In genomic region chr11:33891084-33891483, GRCm38 (mm10) we compare ENCODE assay signal across 16 mouse cellular contexts.
"Had no signal": no experiment of that assay in that cellular context is flagged by ENCODE, and none has a peak within 500 bp of the region (broad histone marks: within the 10 kb centered on the region; RNA-seq: fewer than 3 reads in every experiment).

No protein-coding gene starts in this region.

- H3K4me2 ChIP-seq: lung, embryonic 15.5 days; midbrain, embryonic 11.5 days; midbrain, embryonic 13.5 days; midbrain, embryonic 15.5 days; neural tube, embryonic 12.5 days; stomach, embryonic 15.5 days had no signal

- H3K36me3 ChIP-seq: lung, embryonic 15.5 days; midbrain, embryonic 13.5 days; midbrain, embryonic 15.5 days; neural tube, embryonic 12.5 days; stomach, embryonic 15.5 days had no signal

- H3K4me3 ChIP-seq: lung, embryonic 15.5 days; megakaryocyte, embryonic 14.5 days; midbrain, embryonic 13.5 days; midbrain, embryonic 15.5 days; neural tube, embryonic 12.5 days; stomach, embryonic 15.5 days had no signal

- H3K27ac ChIP-seq: lung, embryonic 15.5 days; macrophage; midbrain, embryonic 13.5 days; midbrain, embryonic 15.5 days; neural tube, embryonic 12.5 days; stomach, embryonic 15.5 days; stomach, postnatal 0 days had no signal

- H3K27me3 ChIP-seq: lung, embryonic 15.5 days; megakaryocyte, embryonic 14.5 days; midbrain, embryonic 13.5 days; midbrain, embryonic 15.5 days; neural tube, embryonic 12.5 days; stomach, embryonic 15.5 days had no signal

- DNase-seq: lung, adult 2 months; lung, postnatal 14 days; lung, postnatal 36 days; right cerebral cortex, postnatal 14 days; thymus, adult 2 months; thymus, postnatal 25 days; thymus, postnatal 4 days had no signal

- H3K9ac ChIP-seq: lung, embryonic 15.5 days; midbrain, embryonic 13.5 days; midbrain, embryonic 15.5 days; neural tube, embryonic 12.5 days; stomach, embryonic 15.5 days had no signal

- H3K9me3 ChIP-seq: lung, embryonic 15.5 days; megakaryocyte, embryonic 14.5 days; midbrain, embryonic 13.5 days; midbrain, embryonic 15.5 days; neural tube, embryonic 12.5 days; stomach, embryonic 15.5 days had no signal

- H3K4me1 ChIP-seq: lung, embryonic 15.5 days; megakaryocyte, embryonic 14.5 days; midbrain, embryonic 13.5 days; midbrain, embryonic 15.5 days; neural tube, embryonic 12.5 days; stomach, embryonic 15.5 days had no signal
